In the genomic region with DNA sequence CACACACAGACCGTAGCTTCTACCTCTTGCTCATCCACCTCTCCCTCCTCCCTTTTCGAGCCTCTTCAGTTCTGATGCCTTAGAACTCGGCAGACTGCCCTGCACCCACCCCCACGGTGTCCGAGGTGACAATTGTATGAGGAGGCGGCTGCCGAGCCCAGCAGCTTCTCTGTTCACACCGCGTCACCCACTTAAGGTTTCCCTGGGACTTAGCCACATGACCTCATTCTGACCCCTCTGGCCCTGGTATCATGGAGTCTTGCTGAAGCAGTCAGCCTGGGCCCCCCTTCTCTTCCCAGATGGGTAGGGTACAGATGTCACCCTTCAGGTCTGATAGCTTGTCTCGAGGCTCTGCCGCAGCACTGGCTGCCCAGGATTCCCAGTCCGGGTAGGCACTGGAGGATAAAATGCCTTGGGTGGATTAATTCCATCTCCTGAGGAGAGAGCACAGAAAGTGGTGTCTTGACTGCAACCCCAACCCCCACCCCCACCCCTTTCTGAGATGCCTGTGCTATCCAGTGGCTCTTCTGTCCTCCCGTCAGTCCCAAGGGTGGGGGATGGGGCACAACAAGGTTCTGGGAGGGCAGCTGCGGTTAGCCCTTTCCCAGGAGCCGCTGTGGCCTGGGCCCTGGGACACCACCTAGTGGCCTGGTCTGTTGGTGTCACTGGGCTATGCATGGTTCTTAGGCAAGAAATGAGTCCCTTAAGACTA, we compare ENCODE assay signal across 8 mouse cellular contexts. TPM values are rescaled to one million over a fixed set of nuclear protein-coding genes. Genes with fewer than 3 reads are reported as not detected.
DNase-seq lines count a peak whose midpoint lies in the region; ATAC-seq lines count a peak whose summit lies in the region.

No protein-coding gene starts in this region.

- peak overlapping the region; percentile 92 for H3K4me3 ChIP-seq in megakaryocyte, embryonic 14.5 days (replicated peaks)

- H3K36me3 ChIP-seq in megakaryocyte, embryonic 14.5 days (replicated peaks; ENCODE audit: low read length): peaks cover 42% of the 10 kb centered on the region

- H3K4me1 ChIP-seq in megakaryocyte, embryonic 14.5 days: peaks cover 92% of the 10 kb centered on the region

- no peaks in the 10 kb centered on the region for H3K9me3 ChIP-seq in megakaryocyte, embryonic 14.5 days

- H3K27me3 ChIP-seq in megakaryocyte, embryonic 14.5 days (replicated peaks): no peaks in the 10 kb centered on the region

- peak; percentile 49 for DNase-seq in T-cell, adult 2 months (ENCODE audit: low spot score)
- DNase-seq in cerebellum, postnatal 36 days: peak; percentile 93 to 96
- peak; percentile 94 for DNase-seq in gastrocnemius, postnatal 10 days
- DNase-seq in left cerebral cortex, postnatal 10 days (ENCODE audit: extremely low spot score in 1 of 2, low spot score in 2 of 2): peak; percentile 73 to 94
- peak; percentile 85 for DNase-seq in right cerebral cortex, adult 18-20 months
- DNase-seq in urinary bladder, adult 18-20 months (ENCODE audit: low spot score in 2 of 2): peak; percentile 77 to 86

- ATAC-seq in inflammation-experienced regulatory T-cells, adult 6 months: peak; percentile 64

- intact Hi-C loops in left cerebral cortex, postnatal 10 days (cut with DNase I): no loop called here

RNA-seq across cellular contexts. Expression of gene Mrps23, which starts 42.4 kb away (rescaled TPM):
- 100 to 1,000 TPM; 121 to 133 TPM for total RNA-seq in gastrocnemius, postnatal 10 days (2021)
- polyA plus RNA-seq in inflammation-experienced regulatory T-cells, adult 6 months (2017; shearing (Covaris generic)): 100 to 1,000 TPM in 2 of 3 experiments, 10 to 100 TPM in 1; 75.3 to 134 (median 101) TPM
- 10 to 100 TPM; 55.1 to 68.0 TPM for total RNA-seq in left cerebral cortex, postnatal 10 days (2021)
- 62.3 and 197 TPM in 2 replicates for polyA plus RNA-seq in megakaryocyte, embryonic 14.5 days (2012; ENCODE audit: insufficient read depth, low replicate concordance)

Comparison
In these comparisons a context has a peak if more than half of its experiments do, and no peak if none do; other contexts are left out.
1. Peak in every context shown above with its lines: DNase-seq, ATAC-seq and H3K4me3 ChIP-seq.